In the genomic region with DNA sequence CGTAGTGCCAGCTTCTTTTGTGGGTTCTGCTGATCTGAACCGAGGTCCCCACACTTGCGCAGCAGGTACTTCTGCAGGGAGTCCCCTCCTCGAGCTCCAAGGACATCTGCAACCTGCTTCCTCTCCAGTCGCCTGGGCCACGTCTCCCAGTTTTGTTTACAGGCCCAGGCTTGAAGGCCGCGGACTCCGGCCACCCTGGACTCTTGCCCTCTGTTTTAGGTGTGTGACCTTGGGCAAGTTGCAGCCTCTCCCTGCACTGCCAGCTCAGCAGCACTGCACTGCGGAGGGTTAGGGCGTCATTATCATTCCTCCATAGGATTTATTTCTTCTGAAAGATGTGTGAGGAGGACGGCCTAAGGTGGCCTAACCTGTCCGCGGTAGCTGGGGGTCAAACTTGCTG, we compare ENCODE assay signal across 7 mouse cellular contexts. TPM values are rescaled to one million over a fixed set of nuclear protein-coding genes. Genes with fewer than 3 reads are reported as not detected.
DNase-seq lines count a peak whose midpoint lies in the region; ATAC-seq and TF ChIP-seq lines count a peak whose summit lies in the region.

No protein-coding gene starts in this region.

- peak overlapping the region; percentile 33; the same call in 1 of the 2 replicates for H3K4me3 ChIP-seq in midbrain, embryonic 10.5 days
- H3K4me3 ChIP-seq in midbrain, embryonic 14.5 days (replicated peaks; ENCODE audit: low read depth, low read length): no peak overlapping the region
- no peak overlapping the region for H3K4me3 ChIP-seq in embryonic facial prominence, embryonic 13.5 days
- H3K4me3 ChIP-seq in kidney, postnatal 0 days (replicated peaks; ENCODE audit: low read depth, low read length): no peak overlapping the region

- DNase-seq in midbrain, embryonic 10.5 days (ENCODE audit: low spot score): no peak
- no peak for DNase-seq in midbrain, embryonic 14.5 days
- DNase-seq in kidney, postnatal 0 days (ENCODE audit: low spot score): no peak
- peak; percentile 72 for DNase-seq in testis, postnatal 10 days (ENCODE audit: low spot score)
- no peak for DNase-seq in gastrocnemius, postnatal 36 days

- no peak overlapping the region for H3K9ac ChIP-seq in midbrain, embryonic 14.5 days (replicated peaks; ENCODE audit: low read length)
- H3K9ac ChIP-seq in embryonic facial prominence, embryonic 13.5 days: no peak overlapping the region
- H3K9ac ChIP-seq in kidney, postnatal 0 days (ENCODE audit: low read depth, low read length): no peak overlapping the region

- H3K27me3 ChIP-seq in midbrain, embryonic 10.5 days (ENCODE audit: low read depth, poor library complexity, severe bottlenecking): no peaks in the 10 kb centered on the region
- no peaks in the 10 kb centered on the region for H3K27me3 ChIP-seq in midbrain, embryonic 14.5 days (ENCODE audit: control insufficient read depth, insufficient read depth, low read length)
- no peaks in the 10 kb centered on the region for H3K27me3 ChIP-seq in embryonic facial prominence, embryonic 13.5 days
- H3K27me3 ChIP-seq in kidney, postnatal 0 days (ENCODE audit: insufficient read depth, low read length): no peaks in the 10 kb centered on the region

- peaks cover 42% of the 10 kb centered on the region for H3K4me1 ChIP-seq in midbrain, embryonic 10.5 days
- H3K4me1 ChIP-seq in midbrain, embryonic 14.5 days (ENCODE audit: control insufficient read depth, insufficient read depth, low read length): 0 out of 2 replicates have a peak, but pooled peaks cover 3% of the 10 kb centered on the region
- H3K4me1 ChIP-seq in embryonic facial prominence, embryonic 13.5 days: peaks cover 15% of the 10 kb centered on the region
- no peaks in the 10 kb centered on the region; the same call in 1 of the 2 replicates for H3K4me1 ChIP-seq in kidney, postnatal 0 days (replicated peaks; ENCODE audit: insufficient read depth, low read length)

- no peak for TF ChIP-seq CTCF in kidney, postnatal 0 days (IDR thresholded peaks at IDR 0.05; ENCODE audit: low read depth)

- ATAC-seq in midbrain, embryonic 14.5 days (ENCODE audit: low FRiP score, low TSS enrichment): no peak
- no peak for ATAC-seq in embryonic facial prominence, embryonic 13.5 days (ENCODE audit: insufficient number of reproducible peaks, insufficient read depth, low FRiP score, low TSS enrichment, low read depth)
- no peak for ATAC-seq in kidney, postnatal 0 days (replicated peaks; ENCODE audit: low FRiP score, low read depth)
- ATAC-seq in frontal cortex, adult (ENCODE audit: low TSS enrichment): no peak

- H3K4me2 ChIP-seq in midbrain, embryonic 14.5 days (ENCODE audit: low read length): no peak overlapping the region
- H3K4me2 ChIP-seq in embryonic facial prominence, embryonic 13.5 days: peak overlapping the region; percentile 11; the same call in 1 of the 2 replicates
- no peak overlapping the region for H3K4me2 ChIP-seq in kidney, postnatal 0 days (ENCODE audit: low read length)

- no peaks in the 10 kb centered on the region for H3K36me3 ChIP-seq in midbrain, embryonic 10.5 days
- H3K36me3 ChIP-seq in midbrain, embryonic 14.5 days (ENCODE audit: control insufficient read depth, insufficient read depth, low read length): no peaks in the 10 kb centered on the region
- no peaks in the 10 kb centered on the region for H3K36me3 ChIP-seq in embryonic facial prominence, embryonic 13.5 days
- H3K36me3 ChIP-seq in kidney, postnatal 0 days (ENCODE audit: insufficient read depth, low read length): no peaks in the 10 kb centered on the region

- H3K27ac ChIP-seq in midbrain, embryonic 10.5 days (replicated peaks): peak overlapping the region; percentile 86
- no peak overlapping the region for H3K27ac ChIP-seq in midbrain, embryonic 14.5 days (replicated peaks; ENCODE audit: low read depth, low read length)
- H3K27ac ChIP-seq in embryonic facial prominence, embryonic 13.5 days: no peak overlapping the region; the same call in 1 of the 2 replicates
- H3K27ac ChIP-seq in kidney, postnatal 0 days: peak overlapping the region; percentile 50

- intact Hi-C loops in gastrocnemius, postnatal 36 days (cut with DNase I): no loop called here

- WGBS in midbrain, embryonic 10.5 days: 57% methylated on average over 14 of the region's 14 CpGs
- WGBS in midbrain, embryonic 14.5 days: 50% methylated on average over 14 of the region's 14 CpGs
- WGBS in embryonic facial prominence, embryonic 13.5 days: 80% methylated on average over 14 of the region's 14 CpGs
- WGBS in kidney, postnatal 0 days: 79% methylated on average over 14 of the region's 14 CpGs

- H3K9me3 ChIP-seq in midbrain, embryonic 10.5 days (replicated peaks): no peaks in the 10 kb centered on the region
- no peaks in the 10 kb centered on the region for H3K9me3 ChIP-seq in midbrain, embryonic 14.5 days (ENCODE audit: control insufficient read depth, low read length)
- H3K9me3 ChIP-seq in embryonic facial prominence, embryonic 13.5 days: no peaks in the 10 kb centered on the region
- no peaks in the 10 kb centered on the region for H3K9me3 ChIP-seq in kidney, postnatal 0 days (replicated peaks; ENCODE audit: low read length)

RNA-seq across cellular contexts. Expression of a gene that starts 47.0 kb away (rescaled TPM):
- 6.9 and 7.5 TPM in 2 replicates for polyA plus RNA-seq in midbrain, embryonic 10.5 days (2016; fragmentation: Nextera tagmentation; extraction: Ambion mirVana)
- polyA plus RNA-seq in midbrain, embryonic 14.5 days (2014; fragmentation: Nextera tagmentation; extraction: Ambion mirVana): 8.2 and 9.2 TPM in 2 replicates
- 3.0 and 3.9 TPM in 2 replicates for polyA plus RNA-seq in embryonic facial prominence, embryonic 13.5 days (2015; fragmentation: Nextera tagmentation; extraction: Ambion mirVana)
- polyA plus RNA-seq in kidney, postnatal 0 days (2015; fragmentation: Nextera tagmentation; extraction: Ambion mirVana): 28.6 and 29.6 TPM in 2 replicates
- total RNA-seq in gastrocnemius, postnatal 36 days (2021): under 1 TPM; 0.69 to 0.91 TPM

Comparison
In these comparisons a context has a peak if more than half of its experiments do, and no peak if none do; other contexts are left out.
1. H3K27ac ChIP-seq: peak in midbrain, embryonic 10.5 days (single experiment) and kidney, postnatal 0 days (single experiment); none in midbrain, embryonic 14.5 days (single experiment) and embryonic facial prominence, embryonic 13.5 days (single experiment).